Mouse (Mus musculus): ENCODE measurements around the gene Pax9. TPM values are rescaled to one million over a fixed set of nuclear protein-coding genes. Genes with fewer than 3 reads are reported as not detected.

Gene Pax9
- polyA plus RNA-seq, 1 experiment from 2014 or later, result 3.7 TPM

- H3K27me3 ChIP-seq (ENCODE audit: control insufficient read depth, insufficient read depth, low read length), result peaks cover 98% of the 10 kb centered on the region
- 0% methylated on average over 41 of the region's 41 CpGs for WGBS
Measured at GRCm38 (mm10) chr12:56695358-56696173, 4.0 kb downstream of the Pax9 start.

GRCm38 (mm10) chr12:56696174-56697010 lies 4.8 kb downstream of the Pax9 start:
- peak; percentile 63 for DNase-seq (ENCODE audit: low spot score)
- no peak for ATAC-seq (ENCODE audit: insufficient read depth, low FRiP score, low TSS enrichment)
- H3K4me1 ChIP-seq (ENCODE audit: control insufficient read depth, insufficient read depth, low read length), result 0 out of 2 replicates have a peak, but pooled peaks cover 5% of the 10 kb centered on the region
- H3K27ac ChIP-seq (ENCODE audit: low read depth, low read length), result no peak overlapping the region
- no peaks in the 10 kb centered on the region for H3K9me3 ChIP-seq (ENCODE audit: control insufficient read depth, low read length)
- H3K4me3 ChIP-seq (ENCODE audit: low read depth, low read length), result peak overlapping the region; percentile 36
- peak overlapping the region; percentile 44 for H3K4me2 ChIP-seq (ENCODE audit: low read depth)
- peaks cover 97% of the 10 kb centered on the region for H3K27me3 ChIP-seq (ENCODE audit: control insufficient read depth, insufficient read depth, low read length)
- no peaks in the 10 kb centered on the region for H3K36me3 ChIP-seq (ENCODE audit: control insufficient read depth, insufficient read depth, low read length)
- peak overlapping the region; percentile 26; the same call in 1 of the 2 replicates for H3K9ac ChIP-seq (ENCODE audit: low read length)
- WGBS, result under 1% methylated on average over 57 of the region's 57 CpGs

More at GRCm38 (mm10) chr12:56695358-56696173, 4.0 kb downstream of the Pax9 start:
- H3K36me3 ChIP-seq (ENCODE audit: control insufficient read depth, insufficient read depth, low read length), result no peaks in the 10 kb centered on the region
- ATAC-seq (ENCODE audit: insufficient read depth, low FRiP score, low TSS enrichment) (peak; percentile 95), DNase-seq (ENCODE audit: low spot score) (peak; percentile 86)
- no peaks in the 10 kb centered on the region for H3K9me3 ChIP-seq (ENCODE audit: control insufficient read depth, low read length)
- H3K27ac ChIP-seq (ENCODE audit: low read depth, low read length), result no peak overlapping the region
- H3K4me3 ChIP-seq (ENCODE audit: low read depth, low read length), result peak overlapping the region; percentile 36
- H3K4me2 ChIP-seq (ENCODE audit: low read depth), result peak overlapping the region; percentile 44
- H3K4me1 ChIP-seq (ENCODE audit: control insufficient read depth, insufficient read depth, low read length), result 0 out of 2 replicates have a peak, but pooled peaks cover 5% of the 10 kb centered on the region
- peak overlapping the region; percentile 26 for H3K9ac ChIP-seq (ENCODE audit: low read length)

- ATAC-seq (ENCODE audit: insufficient read depth, low FRiP score, low TSS enrichment) (no peak), DNase-seq (ENCODE audit: low spot score) (peak; percentile 42)
- Histone ChIP-seq H3K9ac (ENCODE audit: low read length) (peak overlapping the region; percentile 26; the same call in 1 of the 2 replicates), H3K27ac (ENCODE audit: low read depth, low read length) (no peak overlapping the region), H3K4me3 (ENCODE audit: low read depth, low read length) (peak overlapping the region; percentile 36), H3K27me3 (ENCODE audit: control insufficient read depth, insufficient read depth, low read length) (peaks cover 92% of the 10 kb centered on the region), H3K36me3 (ENCODE audit: control insufficient read depth, insufficient read depth, low read length) (no peaks in the 10 kb centered on the region), H3K9me3 (ENCODE audit: control insufficient read depth, low read length) (no peaks in the 10 kb centered on the region), H3K4me2 (ENCODE audit: low read depth) (peak overlapping the region; percentile 44), H3K4me1 (ENCODE audit: control insufficient read depth, insufficient read depth, low read length) (0 out of 2 replicates have a peak, but pooled peaks cover 3% of the 10 kb centered on the region)
- WGBS, result under 1% methylated on average over 36 of the region's 36 CpGs
Measured at GRCm38 (mm10) chr12:56697011-56697740, 5.6 kb downstream of the Pax9 start.

GRCm38 (mm10) chr12:56697785-56698184 lies 6.2 kb downstream of the Pax9 start:
- peak; percentile 32 for DNase-seq (ENCODE audit: low spot score)
- H3K9me3 ChIP-seq (ENCODE audit: control insufficient read depth, low read length), result no peaks in the 10 kb centered on the region
- H3K27ac ChIP-seq (ENCODE audit: low read depth, low read length), result no peak overlapping the region
- ATAC-seq (ENCODE audit: insufficient read depth, low FRiP score, low TSS enrichment), result no peak
- 0 out of 2 replicates have a peak overlapping the region, but pooled peaks have one; percentile 14 for H3K9ac ChIP-seq (ENCODE audit: low read length)
- no peaks in the 10 kb centered on the region for H3K36me3 ChIP-seq (ENCODE audit: control insufficient read depth, insufficient read depth, low read length)
- 0 out of 2 replicates have a peak, but pooled peaks cover 3% of the 10 kb centered on the region for H3K4me1 ChIP-seq (ENCODE audit: control insufficient read depth, insufficient read depth, low read length)
- under 1% methylated on average over 12 of the region's 12 CpGs for WGBS
- H3K27me3 ChIP-seq (ENCODE audit: control insufficient read depth, insufficient read depth, low read length), result peaks cover 91% of the 10 kb centered on the region
- H3K4me2 ChIP-seq (ENCODE audit: low read depth), result peak overlapping the region; percentile 44
- H3K4me3 ChIP-seq (ENCODE audit: low read depth, low read length), result peak overlapping the region; percentile 36; the same call in 1 of the 2 replicates

- Histone ChIP-seq H3K9me3 (ENCODE audit: control insufficient read depth, low read length) (no peaks in the 10 kb centered on the region), H3K9ac (ENCODE audit: low read length) (no peak overlapping the region), H3K4me2 (ENCODE audit: low read depth) (no peak overlapping the region), H3K36me3 (ENCODE audit: control insufficient read depth, insufficient read depth, low read length) (no peaks in the 10 kb centered on the region), H3K27ac (ENCODE audit: low read depth, low read length) (no peak overlapping the region), H3K27me3 (ENCODE audit: control insufficient read depth, insufficient read depth, low read length) (peaks cover 85% of the 10 kb centered on the region), H3K4me1 (ENCODE audit: control insufficient read depth, insufficient read depth, low read length) (0 out of 2 replicates have a peak, but pooled peaks cover 3% of the 10 kb centered on the region), H3K4me3 (ENCODE audit: low read depth, low read length) (peak overlapping the region; percentile 36; the same call in 1 of the 2 replicates)
- under 1% methylated on average over 8 of the region's 8 CpGs for WGBS
- ATAC-seq (ENCODE audit: insufficient read depth, low FRiP score, low TSS enrichment) (no peak), DNase-seq (ENCODE audit: low spot score) (peak; percentile 40)
Measured at GRCm38 (mm10) chr12:56698191-56698980, 6.8 kb downstream of the Pax9 start.

DNA sequence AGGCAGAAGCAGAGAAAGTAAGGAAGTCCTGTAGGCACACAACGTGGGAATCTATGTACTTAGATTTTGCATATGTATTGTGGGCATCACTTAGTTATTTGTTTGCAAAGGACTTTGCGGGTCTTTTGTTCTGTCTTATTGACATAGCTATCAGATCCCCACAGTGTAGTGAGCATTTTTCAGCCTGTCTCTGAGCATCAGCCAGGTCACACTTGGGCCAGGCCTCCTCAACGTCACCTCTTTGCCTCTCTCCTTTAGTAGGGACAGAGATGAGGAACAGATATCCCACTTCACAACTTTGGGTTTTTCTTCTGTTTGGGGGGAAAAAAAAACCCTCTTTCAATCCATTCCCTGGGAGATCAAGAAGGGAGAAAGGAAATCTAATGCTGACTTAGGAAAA lies 7.8 kb downstream of the Pax9 start:
- Histone ChIP-seq H3K9me3 (ENCODE audit: control insufficient read depth, low read length) (no peaks in the 10 kb centered on the region), H3K27ac (ENCODE audit: low read depth, low read length) (no peak overlapping the region), H3K27me3 (ENCODE audit: control insufficient read depth, insufficient read depth, low read length) (peaks cover 78% of the 10 kb centered on the region), H3K4me2 (ENCODE audit: low read depth) (no peak overlapping the region), H3K4me1 (ENCODE audit: control insufficient read depth, insufficient read depth, low read length) (0 out of 2 replicates have a peak, but pooled peaks cover 3% of the 10 kb centered on the region), H3K36me3 (ENCODE audit: control insufficient read depth, insufficient read depth, low read length) (no peaks in the 10 kb centered on the region), H3K4me3 (ENCODE audit: low read depth, low read length) (no peak overlapping the region), H3K9ac (ENCODE audit: low read length) (no peak overlapping the region)
- ATAC-seq (ENCODE audit: insufficient read depth, low FRiP score, low TSS enrichment) (no peak), DNase-seq (ENCODE audit: low spot score) (peak; percentile 9)
- 10% methylated on average over 3 of the region's 3 CpGs for WGBS

DNA sequence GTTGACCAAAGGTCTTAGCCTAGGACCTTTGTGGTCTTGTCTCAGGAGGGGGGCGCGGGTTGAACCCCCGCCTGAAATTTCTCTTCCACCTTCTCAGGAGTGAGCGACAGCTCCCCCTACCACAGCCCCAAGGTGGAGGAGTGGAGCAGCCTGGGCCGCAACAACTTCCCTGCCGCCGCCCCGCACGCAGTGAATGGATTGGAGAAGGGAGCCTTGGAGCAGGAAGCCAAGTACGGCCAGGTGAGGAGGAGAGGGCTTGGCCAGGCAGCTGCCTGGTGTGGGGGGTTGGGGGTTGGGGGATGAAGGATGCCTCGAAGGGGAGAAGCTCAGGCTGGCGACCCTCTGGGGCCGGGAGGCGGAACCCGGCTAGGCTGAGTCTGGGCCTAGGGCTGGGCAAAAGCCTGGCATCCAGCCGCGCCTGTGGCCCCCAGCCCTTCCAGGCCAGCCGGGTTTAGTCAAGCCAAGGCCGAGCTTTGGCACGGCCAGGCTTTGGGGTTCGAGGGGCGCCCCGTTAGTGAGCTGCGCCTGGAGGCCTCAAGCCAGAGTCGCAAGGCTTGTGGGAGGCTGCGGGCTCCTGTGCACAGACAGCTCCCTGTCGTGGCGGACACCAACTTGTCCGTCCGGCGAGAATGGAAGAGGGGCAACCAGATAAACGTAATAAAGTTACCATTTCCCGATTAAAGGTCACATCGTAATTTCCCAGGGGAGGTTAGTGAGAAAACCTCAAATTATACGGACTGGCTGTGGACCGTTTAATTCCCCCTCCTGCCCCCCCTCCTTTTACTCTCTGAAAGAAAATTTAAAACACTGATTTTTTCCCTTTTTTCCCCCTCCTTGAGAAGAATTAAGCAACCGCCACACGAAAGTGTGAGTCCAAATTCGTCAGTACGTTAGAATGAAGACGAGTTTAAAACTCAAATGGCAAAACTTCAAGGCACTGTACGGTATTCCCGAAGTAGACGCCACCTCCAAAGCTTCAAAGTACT lies 8.6 kb downstream of the Pax9 start:
- H3K27me3 ChIP-seq (ENCODE audit: control insufficient read depth, insufficient read depth, low read length), result peaks cover 69% of the 10 kb centered on the region
- no peaks in the 10 kb centered on the region for H3K9me3 ChIP-seq (ENCODE audit: control insufficient read depth, low read length)
- no peaks in the 10 kb centered on the region for H3K36me3 ChIP-seq (ENCODE audit: control insufficient read depth, insufficient read depth, low read length)
- H3K4me2 ChIP-seq (ENCODE audit: low read depth), result peak overlapping the region; percentile 32
- ATAC-seq (ENCODE audit: insufficient read depth, low FRiP score, low TSS enrichment) (no peak), DNase-seq (ENCODE audit: low spot score) (peak; percentile 56)
- peak overlapping the region; percentile 20; the same call in 1 of the 2 replicates for H3K9ac ChIP-seq (ENCODE audit: low read length)
- no peak overlapping the region for H3K27ac ChIP-seq (ENCODE audit: low read depth, low read length)
- H3K4me1 ChIP-seq (ENCODE audit: control insufficient read depth, insufficient read depth, low read length), result 0 out of 2 replicates have a peak, but pooled peaks cover 3% of the 10 kb centered on the region
- WGBS, result 4% methylated on average over 44 of the region's 44 CpGs
- 0 out of 2 replicates have a peak overlapping the region, but pooled peaks have one; percentile 15 for H3K4me3 ChIP-seq (ENCODE audit: low read depth, low read length)
